Mouse (Mus musculus) erythroblast, embryonic 14.5 days (primary cell): ENCODE data around the gene Cops8. TPM values are rescaled to one million over a fixed set of nuclear protein-coding genes. Genes with fewer than 3 reads are reported as not detected.

ENCODE experiments used
- H3K27me3 ChIP-seq: 2 replicates; pipeline ENCODE4 v1.6.1; 2012; ENCODE audit warnings: inconsistent platforms; ENCODE audit not compliant: control insufficient read depth
- H3K36me3 ChIP-seq: 2 replicates; pipeline ENCODE4 v1.6.1; 2012; ENCODE audit warnings: mild to moderate bottlenecking, inconsistent platforms; ENCODE audit not compliant: control insufficient read depth
- H3K4me1 ChIP-seq: 2 replicates; pipeline ENCODE4 v1.6.1; 2012; ENCODE audit warnings: inconsistent platforms; ENCODE audit not compliant: control insufficient read depth
- H3K4me3 ChIP-seq: replicated peaks from 2 replicates; pipeline ENCODE3; 2012; ENCODE audit warnings: moderate library complexity, mild to moderate bottlenecking, inconsistent platforms
- H3K9me3 ChIP-seq: 2 replicates; pipeline ENCODE4 v1.6.1; 2012; ENCODE audit warnings: low read length, inconsistent platforms, mixed read lengths; ENCODE audit not compliant: control insufficient read depth
- GATA1 ChIP-seq: IDR thresholded peaks from 2 replicates; pipeline ENCODE4 v1.6.1; 2012; ENCODE audit warnings: low read length, inconsistent platforms, mixed read lengths
- TAL1 ChIP-seq: IDR thresholded peaks from 3 replicates; pipeline ENCODE4 v1.6.1; 2012; ENCODE audit warnings: low read length, inconsistent platforms, mixed read lengths
- polyA plus RNA-seq: library from polyadenylated mRNA; stranded (reverse); fragments of >175 nt; gene quantifications from 2 replicates; pipeline ENCODE4 v1.2.3, GENCODE M21; 2012

The Cops8 gene
- polyA plus RNA-seq = 0.94 and 1.7 TPM in 2 replicates

DNA sequence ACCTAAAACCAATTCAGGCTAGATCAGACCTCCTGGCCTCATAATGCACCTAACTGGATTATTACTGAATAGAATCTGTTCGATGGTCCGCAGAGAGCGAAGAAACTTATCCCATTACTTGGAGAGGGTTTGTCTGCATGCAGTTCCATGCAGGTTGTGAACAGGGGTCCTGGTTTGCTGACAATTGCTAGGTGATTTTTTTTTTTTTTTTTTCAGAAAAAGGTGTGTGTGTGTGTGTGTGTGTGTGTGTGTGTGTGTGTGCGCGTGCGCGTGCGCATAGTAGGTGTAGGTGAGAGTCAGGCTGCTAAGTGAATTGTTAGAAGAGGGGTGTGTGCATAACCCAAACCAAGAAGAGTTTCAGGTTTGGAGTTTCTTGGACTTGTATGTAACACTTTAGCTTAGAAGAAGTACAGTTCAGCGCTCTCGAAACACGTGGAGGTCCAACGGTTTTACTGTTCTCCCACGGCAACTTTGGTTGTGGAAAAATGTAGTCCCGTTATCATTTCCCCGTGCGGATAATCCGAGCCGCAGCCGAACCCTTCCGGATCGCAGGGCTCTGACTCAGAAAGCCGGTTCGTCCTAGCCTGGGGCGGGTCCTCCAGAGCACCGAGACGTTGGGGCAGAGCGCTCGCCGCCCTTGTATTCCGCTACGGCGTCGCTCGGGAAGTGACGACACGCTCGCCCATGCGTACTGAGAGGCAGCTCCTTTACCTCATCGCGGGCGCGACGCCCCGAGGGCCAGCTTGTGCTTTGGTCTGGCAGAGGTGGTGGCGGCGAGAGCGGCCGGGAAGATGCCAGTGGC lies at the start of gene Cops8:
TSS of gene Cops8 (plus strand) at position 223 of the 802 bp plus-strand sequence.
- H3K36me3 ChIP-seq = peaks cover 26% of the 10 kb centered on the region
- TF ChIP-seq TAL1 (no peak), GATA1 (no peak)
- 0 out of 2 replicates have a peak, but pooled peaks cover 3% of the 10 kb centered on the region for H3K27me3 ChIP-seq
- no peaks in the 10 kb centered on the region for H3K9me3 ChIP-seq
- peak within 1 kb of the TSS; percentile 92 for H3K4me3 ChIP-seq
- H3K4me1 ChIP-seq = peaks cover 13% of the 10 kb centered on the region

DNA sequence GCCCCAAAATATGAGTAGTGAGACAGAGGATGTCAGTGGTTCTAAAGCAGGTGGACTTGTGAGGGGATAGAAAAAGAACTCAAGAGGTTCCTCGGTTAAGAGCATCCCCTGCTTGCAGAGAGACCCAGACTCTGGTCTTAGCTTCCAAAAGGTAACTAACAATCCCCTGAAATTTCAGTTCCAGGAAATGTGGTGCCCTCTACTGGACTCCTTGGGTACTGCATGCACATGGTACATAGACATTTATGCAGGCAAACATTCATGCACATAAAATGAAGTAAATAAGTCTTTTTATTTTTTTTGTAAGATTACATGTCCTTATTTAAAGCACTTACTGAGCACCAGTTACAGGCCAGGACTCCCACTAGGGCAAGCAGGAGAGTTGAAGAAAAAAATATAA lies 45.6 kb upstream of the Cops8 start:
- TF ChIP-seq TAL1 = no peak

DNA sequence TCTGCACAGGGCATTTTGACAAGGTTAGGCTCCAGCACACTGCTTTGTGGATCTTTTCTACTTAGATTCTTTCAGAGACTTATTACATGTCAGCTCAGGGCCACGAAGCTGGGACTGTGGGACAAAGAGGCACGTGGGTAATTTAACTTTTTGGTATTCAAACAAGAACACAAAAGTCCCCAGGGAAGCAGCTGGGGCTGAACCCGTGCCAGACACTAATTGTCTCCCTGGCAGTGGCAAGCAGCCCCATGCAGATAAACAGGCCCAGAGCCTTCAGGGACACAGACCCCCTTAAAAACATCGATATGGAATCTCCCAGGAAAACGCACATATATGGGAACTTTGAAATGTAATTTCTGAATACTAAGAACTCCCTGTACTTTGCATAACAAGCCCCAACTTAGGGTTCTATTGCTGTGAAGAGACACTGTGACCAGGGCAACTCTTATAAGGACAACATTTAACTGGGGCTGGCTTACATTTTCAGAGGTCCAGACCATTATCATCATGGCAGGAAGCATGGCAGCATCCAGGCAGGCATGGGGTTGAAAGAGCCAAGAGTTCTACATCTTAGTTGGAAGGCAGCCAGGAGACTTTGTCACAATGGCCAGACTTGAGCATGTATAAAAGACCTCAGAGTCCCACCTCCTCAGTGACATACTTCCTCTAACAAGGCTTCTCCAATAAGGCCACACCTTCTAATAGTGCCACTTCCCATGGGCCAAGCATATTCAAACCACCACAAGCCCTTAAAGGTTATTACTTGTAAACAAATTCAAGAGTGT lies 41.6 kb upstream of the Cops8 start:
- no peaks in the 10 kb centered on the region for H3K36me3 ChIP-seq

More for the DNA sequence above, 45.6 kb upstream of the Cops8 start:
- H3K4me1 ChIP-seq = no peaks in the 10 kb centered on the region
- no peak overlapping the region for H3K4me3 ChIP-seq
- no peaks in the 10 kb centered on the region for H3K36me3 ChIP-seq
- H3K27me3 ChIP-seq = no peaks in the 10 kb centered on the region
- H3K9me3 ChIP-seq = no peaks in the 10 kb centered on the region; the same call in 1 of the 2 replicates

GRCm38 (mm10) chr1:90563945-90564344 lies 38.8 kb upstream of the Cops8 start:
- TF ChIP-seq GATA1 (no peak), TAL1 (no peak)
- Histone ChIP-seq H3K36me3 (no peaks in the 10 kb centered on the region), H3K4me3 (no peak overlapping the region), H3K27me3 (no peaks in the 10 kb centered on the region), H3K4me1 (no peaks in the 10 kb centered on the region), H3K9me3 (no peaks in the 10 kb centered on the region)

More for the DNA sequence above, 41.6 kb upstream of the Cops8 start:
- Histone ChIP-seq H3K27me3 (no peaks in the 10 kb centered on the region), H3K4me3 (no peak overlapping the region), H3K4me1 (no peaks in the 10 kb centered on the region), H3K9me3 (no peaks in the 10 kb centered on the region; the same call in 1 of the 2 replicates)
- no peak for TF ChIP-seq GATA1
- TF ChIP-seq TAL1 = no peak

DNA sequence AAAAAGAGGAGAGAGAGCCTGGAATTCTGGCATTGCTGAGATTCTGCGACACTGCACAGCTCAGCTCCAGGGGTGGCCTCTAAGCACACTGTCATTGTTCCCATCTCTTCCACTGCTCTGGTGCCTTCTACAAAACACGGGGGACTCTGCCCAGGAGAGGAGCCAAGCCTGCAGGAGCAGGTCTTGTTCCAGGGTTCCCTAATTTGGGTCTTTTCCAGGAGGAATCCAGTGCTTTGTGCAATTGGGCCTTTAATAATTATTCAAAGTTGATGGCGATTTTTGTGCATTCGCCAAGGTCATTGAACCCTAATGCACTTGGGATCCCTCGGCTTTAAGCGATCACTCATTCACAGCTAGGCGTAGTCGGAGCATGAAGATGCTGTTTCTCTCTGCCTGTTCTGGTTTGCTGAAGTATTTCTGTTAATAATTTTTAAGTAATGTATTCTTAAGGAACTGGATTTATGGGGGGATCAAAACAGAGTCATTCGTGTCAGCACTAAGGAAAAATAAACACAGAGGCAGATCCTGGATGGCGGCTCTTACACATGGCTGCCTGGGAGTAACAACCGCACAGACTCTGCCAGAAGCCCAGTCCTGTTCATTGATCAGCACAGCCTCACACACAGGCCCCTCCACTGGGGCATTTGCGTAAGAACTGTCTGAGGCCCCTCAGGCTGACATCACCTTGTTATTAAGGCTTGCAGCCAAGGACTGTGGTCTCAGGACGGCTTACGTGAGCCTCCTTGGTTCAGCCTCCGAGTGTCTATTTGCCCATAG lies 35.9 kb upstream of the Cops8 start:
- H3K9me3 ChIP-seq = peaks cover 9% of the 10 kb centered on the region

DNA sequence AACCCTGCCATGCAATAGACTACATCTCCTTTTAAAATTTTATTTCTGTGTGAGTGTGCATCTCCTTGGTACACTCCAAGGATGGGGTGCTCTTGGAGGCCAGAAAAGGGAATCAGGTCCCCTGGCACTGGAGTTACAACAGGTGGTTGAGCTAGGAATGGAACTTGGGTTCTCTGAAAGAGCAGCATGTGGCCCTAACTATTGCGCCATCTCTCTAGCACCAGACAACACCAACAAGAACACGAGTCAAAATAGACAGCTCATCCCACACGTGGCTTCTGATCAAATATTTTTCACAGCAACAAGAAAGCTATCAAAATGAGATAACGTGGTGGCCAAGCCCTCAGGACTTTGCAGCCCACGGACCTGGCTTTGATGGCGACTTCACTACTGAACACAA lies 28.9 kb upstream of the Cops8 start:
- no peak for TF ChIP-seq GATA1
- no peak for TF ChIP-seq TAL1
- H3K27me3 ChIP-seq = no peaks in the 10 kb centered on the region
- no peak overlapping the region for H3K4me3 ChIP-seq
- peaks cover 9% of the 10 kb centered on the region for H3K9me3 ChIP-seq
- no peaks in the 10 kb centered on the region for H3K36me3 ChIP-seq
- no peaks in the 10 kb centered on the region for H3K4me1 ChIP-seq

More for the DNA sequence above, 35.9 kb upstream of the Cops8 start:
- Histone ChIP-seq H3K36me3 (no peaks in the 10 kb centered on the region), H3K4me1 (no peaks in the 10 kb centered on the region), H3K27me3 (no peaks in the 10 kb centered on the region), H3K4me3 (no peak overlapping the region)
- no peak for TF ChIP-seq TAL1
- no peak for TF ChIP-seq GATA1

- Histone ChIP-seq H3K4me3 (no peak overlapping the region), H3K36me3 (no peaks in the 10 kb centered on the region), H3K27me3 (no peaks in the 10 kb centered on the region), H3K4me1 (no peaks in the 10 kb centered on the region), H3K9me3 (peaks cover 5% of the 10 kb centered on the region; the same call in 1 of the 2 replicates)
- TF ChIP-seq GATA1 (no peak), TAL1 (no peak)
These were observed 27.9 kb upstream of the Cops8 start for GRCm38 (mm10) chr1:90574845-90575244.

- H3K9me3 ChIP-seq = no peaks in the 10 kb centered on the region
- TF ChIP-seq GATA1 = no peak
- TF ChIP-seq TAL1 = no peak
These were observed 25.4 kb upstream of the Cops8 start for GRCm38 (mm10) chr1:90577417-90577816.

GRCm38 (mm10) chr1:90582635-90583034 lies 20.1 kb upstream of the Cops8 start:
- Histone ChIP-seq H3K4me1 (no peaks in the 10 kb centered on the region), H3K9me3 (no peaks in the 10 kb centered on the region), H3K27me3 (no peaks in the 10 kb centered on the region), H3K36me3 (no peaks in the 10 kb centered on the region), H3K4me3 (no peak overlapping the region)
- TF ChIP-seq GATA1 (no peak), TAL1 (no peak)

More at GRCm38 (mm10) chr1:90577417-90577816, 25.4 kb upstream of the Cops8 start:
- Histone ChIP-seq H3K27me3 (no peaks in the 10 kb centered on the region), H3K4me1 (no peaks in the 10 kb centered on the region), H3K36me3 (no peaks in the 10 kb centered on the region), H3K4me3 (no peak overlapping the region)
